8 mouse cellular contexts compared by ENCODE assay signal in the genomic region with DNA sequence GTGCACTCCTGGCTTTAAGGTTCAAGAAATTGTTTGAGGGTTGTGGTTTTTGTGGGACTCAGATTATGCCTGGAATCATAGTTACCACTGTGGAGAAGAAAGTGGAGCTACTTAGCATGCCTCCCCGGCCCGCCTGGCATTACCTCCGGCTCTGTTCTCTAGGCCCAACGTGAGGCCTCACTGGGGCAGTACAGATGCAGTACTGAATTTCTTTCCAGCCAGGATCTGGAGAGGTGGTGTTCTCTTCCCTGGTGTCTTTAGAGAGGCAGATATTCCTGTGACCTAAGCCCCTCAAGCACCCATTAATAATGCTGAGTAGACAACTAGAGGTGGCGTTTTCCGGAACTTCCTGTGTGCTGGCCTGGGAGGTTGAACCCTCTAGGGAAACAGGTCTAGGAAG. TPM values are rescaled to one million over a fixed set of nuclear protein-coding genes. Genes with fewer than 3 reads are reported as not detected.
DNase-seq lines count a peak whose midpoint lies in the region; ATAC-seq lines count a peak whose summit lies in the region.

No protein-coding gene starts in this region.

- ATAC-seq in heart, embryonic 12.5 days (ENCODE audit: insufficient number of reproducible peaks, low FRiP score): no peak
- ATAC-seq in hindbrain, embryonic 14.5 days (ENCODE audit: low FRiP score): no peak
- ATAC-seq in midbrain, embryonic 13.5 days: no peak

- H3K36me3 ChIP-seq in heart, embryonic 12.5 days: no peaks in the 10 kb centered on the region
- H3K36me3 ChIP-seq in hindbrain, embryonic 14.5 days (replicated peaks; ENCODE audit: control insufficient read depth, insufficient read depth): no peaks in the 10 kb centered on the region
- H3K36me3 ChIP-seq in midbrain, embryonic 13.5 days: no peaks in the 10 kb centered on the region

- DNase-seq in heart, postnatal 36 days: no peak
- peak; percentile 47 for DNase-seq in NIH3T3 (ENCODE audit: low read depth)
- DNase-seq in hindbrain, embryonic 14.5 days (ENCODE audit: low spot score): no peak
- no peak for DNase-seq in layer of hippocampus, adult 11-12 months (ENCODE audit: low spot score)
- DNase-seq in spleen, postnatal 4 days (ENCODE audit: low spot score in 2 of 2): no peak
- no peak for DNase-seq in layer of hippocampus, adult 8-10 months (ENCODE audit: low spot score in 2 of 2)

- no peaks in the 10 kb centered on the region for H3K27me3 ChIP-seq in heart, embryonic 12.5 days (replicated peaks)
- H3K27me3 ChIP-seq in hindbrain, embryonic 14.5 days (ENCODE audit: control insufficient read depth, insufficient read depth, low read length): no peaks in the 10 kb centered on the region
- H3K27me3 ChIP-seq in midbrain, embryonic 13.5 days: no peaks in the 10 kb centered on the region

- H3K9ac ChIP-seq in heart, embryonic 12.5 days: peak overlapping the region; percentile 83; the same call in 1 of the 2 replicates
- H3K9ac ChIP-seq in hindbrain, embryonic 14.5 days: peak overlapping the region; percentile 75
- peak overlapping the region; percentile 84 for H3K9ac ChIP-seq in midbrain, embryonic 13.5 days (replicated peaks)

- no peaks in the 10 kb centered on the region for H3K9me3 ChIP-seq in heart, embryonic 12.5 days (replicated peaks)
- H3K9me3 ChIP-seq in hindbrain, embryonic 14.5 days (ENCODE audit: control insufficient read depth, low read length): no peaks in the 10 kb centered on the region
- H3K9me3 ChIP-seq in midbrain, embryonic 13.5 days: no peaks in the 10 kb centered on the region

- H3K4me2 ChIP-seq in heart, embryonic 12.5 days: peak overlapping the region; percentile 94
- H3K4me2 ChIP-seq in hindbrain, embryonic 14.5 days (replicated peaks): peak overlapping the region; percentile 98
- H3K4me2 ChIP-seq in midbrain, embryonic 13.5 days (replicated peaks): peak overlapping the region; percentile 81

- intact Hi-C loops in heart, postnatal 36 days (cut with DNase I): loop anchor here (5.0 kb wide), 2 partner anchors 84 to 229 kb away; no protein-coding TSS in a partner anchor

- peak overlapping the region; percentile 71 for H3K4me3 ChIP-seq in heart, embryonic 12.5 days
- peak overlapping the region; percentile 71 for H3K4me3 ChIP-seq in hindbrain, embryonic 14.5 days (replicated peaks; ENCODE audit: low read length)
- peak overlapping the region; percentile 84 for H3K4me3 ChIP-seq in midbrain, embryonic 13.5 days (replicated peaks)

- peaks cover 10% of the 10 kb centered on the region for H3K4me1 ChIP-seq in heart, embryonic 12.5 days (replicated peaks)
- peaks cover 17% of the 10 kb centered on the region; the same call in 1 of the 2 replicates for H3K4me1 ChIP-seq in hindbrain, embryonic 14.5 days (replicated peaks; ENCODE audit: control insufficient read depth, insufficient read depth, low read length)
- peaks cover 20% of the 10 kb centered on the region for H3K4me1 ChIP-seq in midbrain, embryonic 13.5 days (replicated peaks)

- peak overlapping the region; percentile 2; the same call in 1 of the 2 replicates for H3K27ac ChIP-seq in heart, embryonic 12.5 days (ENCODE audit: poor library complexity, severe bottlenecking)
- H3K27ac ChIP-seq in hindbrain, embryonic 14.5 days: no peak overlapping the region
- no peak overlapping the region for H3K27ac ChIP-seq in midbrain, embryonic 13.5 days

- WGBS in heart, embryonic 12.5 days: 47% methylated on average over 6 of the region's 6 CpGs
- 22% methylated on average over 6 of the region's 6 CpGs for WGBS in hindbrain, embryonic 14.5 days
- WGBS in midbrain, embryonic 13.5 days: 28% methylated on average over 6 of the region's 6 CpGs

RNA-seq across cellular contexts. Expression of a gene that starts 2.2 kb away (rescaled TPM):
- 46.0 and 46.4 TPM in 2 replicates for polyA plus RNA-seq in heart, embryonic 12.5 days (2016; fragmentation: Nextera tagmentation; extraction: Ambion mirVana)
- total RNA-seq in heart, postnatal 36 days (2021): 1 to 10 TPM; 5.2 to 6.9 TPM
- 16.8 and 18.1 TPM in 2 replicates for polyA plus RNA-seq in hindbrain, embryonic 14.5 days (2014; fragmentation: Nextera tagmentation; extraction: Ambion mirVana)
- 30.1 and 30.8 TPM in 2 replicates for polyA plus RNA-seq in midbrain, embryonic 13.5 days (2015; fragmentation: Nextera tagmentation; extraction: Ambion mirVana)
- total RNA-seq in layer of hippocampus, adult 8-10 months (2022): 1 to 10 TPM in 2 of 4 experiments, under 1 TPM in 2; 0.80 to 2.4 (median 1.1) TPM
